Mouse (Mus musculus) bone marrow macrophage, adult 2 months (primary cell): ENCODE data around the gene Prkcb.

Experiments used
- CTCF ChIP-seq: IDR thresholded peaks from 2 replicates; pipeline ENCODE4 v1.5.1; 2012; ENCODE audit warnings: low read depth, mild to moderate bottlenecking, low read length, moderate library complexity
- POLR2A ChIP-seq: IDR thresholded peaks from 2 replicates; pipeline ENCODE4 v1.6.1; 2012; ENCODE audit warnings: mild to moderate bottlenecking, low read depth, low read length, borderline replicate concordance

DNA sequence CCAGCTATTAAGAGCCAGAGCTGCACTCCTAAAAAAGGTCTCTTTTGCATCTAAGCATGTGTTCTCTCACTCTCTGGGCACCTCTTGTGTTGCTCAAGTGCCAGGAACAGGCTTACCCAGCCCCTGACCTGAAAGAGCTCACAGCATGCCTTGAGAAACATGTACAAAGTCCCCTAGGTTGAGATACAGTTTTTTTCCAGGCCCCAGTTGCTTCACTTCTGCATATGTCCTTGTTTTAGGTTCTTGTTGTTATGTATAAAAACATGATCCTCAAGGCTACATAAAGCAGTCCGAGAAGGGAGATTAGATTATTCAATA, 291.6 kb downstream of the Prkcb start:
- TF ChIP-seq POLR2A = no peak
- no peak for TF ChIP-seq CTCF
